29 mouse cellular contexts compared by ENCODE assay signal in the genomic region with DNA sequence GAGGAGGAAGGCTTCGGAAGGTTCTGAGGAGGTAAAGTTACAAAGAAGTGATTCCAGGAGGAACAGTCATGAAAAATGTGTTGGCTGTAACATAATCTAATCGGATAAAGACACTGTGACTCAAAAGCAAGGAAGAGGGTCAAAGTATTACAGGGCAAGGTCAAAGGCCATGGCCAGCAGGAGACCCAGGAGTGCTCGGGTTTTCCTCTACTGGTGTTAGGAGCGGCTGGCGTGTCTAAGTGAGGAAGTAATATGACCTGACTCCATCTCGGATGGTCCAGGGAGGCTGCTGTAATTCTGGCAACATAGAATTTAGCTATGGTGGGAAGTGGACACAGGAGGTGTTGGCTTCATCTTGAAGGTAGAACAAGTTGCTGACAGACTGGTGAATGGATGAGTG. TPM values are rescaled to one million over a fixed set of nuclear protein-coding genes. Genes with fewer than 3 reads are reported as not detected.
DNase-seq lines count a peak whose midpoint lies in the region; ATAC-seq and TF ChIP-seq lines count a peak whose summit lies in the region.
"Had no signal": no experiment of that assay in that cellular context is flagged by ENCODE, and none has a peak within 500 bp of the region (broad histone marks: within the 10 kb centered on the region; RNA-seq: fewer than 3 reads in every experiment).

No protein-coding gene starts in this region.

- DNase-seq in hindbrain, embryonic 10.5 days (ENCODE audit: low spot score), result peak; percentile 27
- no peak for DNase-seq in hindbrain, postnatal 0 days (ENCODE audit: low spot score)
- DNase-seq in midbrain, embryonic 10.5 days (ENCODE audit: low spot score), result no peak
- peak; percentile 32 for DNase-seq in embryo, embryonic 9.5 days (ENCODE audit: extremely low spot score)
- DNase-seq in ovary, postnatal 36 days (ENCODE audit: low spot score), result no peak
- DNase-seq in layer of hippocampus, adult 9-10 months (ENCODE audit: low spot score), result no peak
- DNase-seq: adrenal gland, postnatal 10 days; adrenal gland, postnatal 36 days; B cell, adult 2 months; cerebellum, adult 18-20 months; cerebellum, adult 9-10 months; cerebellum, postnatal 25 days; forebrain, postnatal 0 days; gastrocnemius, adult 2 months; gastrocnemius, postnatal 14 days; heart, adult 18-20 months; heart, postnatal 14 days; heart, postnatal 4 days had no signal

- H3K36me3 ChIP-seq in hindbrain, embryonic 10.5 days, result peaks cover 82% of the 10 kb centered on the region
- no peaks in the 10 kb centered on the region for H3K36me3 ChIP-seq in hindbrain, postnatal 0 days (ENCODE audit: insufficient read depth, low read length)
- peaks cover 28% of the 10 kb centered on the region for H3K36me3 ChIP-seq in midbrain, embryonic 13.5 days
- H3K36me3 ChIP-seq in midbrain, embryonic 10.5 days, result peaks cover 67% of the 10 kb centered on the region
- H3K36me3 ChIP-seq: G1E had no signal

- H3K4me3 ChIP-seq in hindbrain, embryonic 10.5 days, result no peak overlapping the region
- H3K4me3 ChIP-seq in hindbrain, postnatal 0 days (ENCODE audit: low read length), result no peak overlapping the region
- H3K4me3 ChIP-seq in midbrain, embryonic 13.5 days (replicated peaks), result no peak overlapping the region
- H3K4me3 ChIP-seq in midbrain, embryonic 10.5 days, result no peak overlapping the region
- H3K4me3 ChIP-seq: embryonic facial prominence, embryonic 15.5 days; gastrocnemius, adult 2 months; heart, embryonic 10.5 days; heart, embryonic 13.5 days; hindbrain, embryonic 12.5 days; hindbrain, embryonic 15.5 days; intestine, embryonic 15.5 days had no signal

- no peak for TF ChIP-seq CTCF in hindbrain, postnatal 0 days (IDR thresholded peaks at IDR 0.05; ENCODE audit: low read depth)

- no peak overlapping the region for H3K27ac ChIP-seq in hindbrain, embryonic 10.5 days
- no peak overlapping the region for H3K27ac ChIP-seq in hindbrain, postnatal 0 days
- no peak overlapping the region for H3K27ac ChIP-seq in midbrain, embryonic 13.5 days
- no peak overlapping the region for H3K27ac ChIP-seq in midbrain, embryonic 10.5 days (replicated peaks)
- H3K27ac ChIP-seq: embryonic facial prominence, embryonic 15.5 days; gastrocnemius, adult 2 months; heart, embryonic 10.5 days; heart, embryonic 13.5 days; hindbrain, embryonic 12.5 days; hindbrain, embryonic 15.5 days; intestine, embryonic 15.5 days had no signal

- H3K9ac ChIP-seq in hindbrain, postnatal 0 days (replicated peaks; ENCODE audit: low read length), result no peak overlapping the region
- no peak overlapping the region for H3K9ac ChIP-seq in midbrain, embryonic 13.5 days (replicated peaks)
- H3K9ac ChIP-seq: embryonic facial prominence, embryonic 15.5 days; forebrain, postnatal 0 days; heart, embryonic 13.5 days; hindbrain, embryonic 12.5 days; hindbrain, embryonic 15.5 days; intestine, embryonic 15.5 days had no signal

- no peak overlapping the region for H3K4me2 ChIP-seq in hindbrain, postnatal 0 days (ENCODE audit: low read depth, low read length)
- H3K4me2 ChIP-seq in midbrain, embryonic 13.5 days (replicated peaks), result peak overlapping the region; percentile 19; the same call in 1 of the 2 replicates
- H3K4me2 ChIP-seq: embryonic facial prominence, embryonic 15.5 days; heart, embryonic 13.5 days; hindbrain, embryonic 12.5 days; hindbrain, embryonic 15.5 days; intestine, embryonic 15.5 days had no signal

- no peaks in the 10 kb centered on the region for H3K9me3 ChIP-seq in hindbrain, embryonic 10.5 days
- H3K9me3 ChIP-seq in hindbrain, postnatal 0 days (ENCODE audit: low read length), result no peaks in the 10 kb centered on the region
- H3K9me3 ChIP-seq in midbrain, embryonic 13.5 days, result no peaks in the 10 kb centered on the region
- H3K9me3 ChIP-seq in midbrain, embryonic 10.5 days (replicated peaks), result no peaks in the 10 kb centered on the region
- H3K9me3 ChIP-seq: embryonic facial prominence, embryonic 15.5 days; G1E; heart, embryonic 10.5 days; heart, embryonic 13.5 days; hindbrain, embryonic 12.5 days; hindbrain, embryonic 15.5 days; intestine, embryonic 15.5 days had no signal

- peaks cover 59% of the 10 kb centered on the region for H3K4me1 ChIP-seq in hindbrain, embryonic 10.5 days (replicated peaks)
- H3K4me1 ChIP-seq in hindbrain, postnatal 0 days (ENCODE audit: insufficient read depth, low read length), result 0 out of 2 replicates have a peak, but pooled peaks cover 5% of the 10 kb centered on the region
- H3K4me1 ChIP-seq in midbrain, embryonic 13.5 days (replicated peaks), result peaks cover 86% of the 10 kb centered on the region
- H3K4me1 ChIP-seq in midbrain, embryonic 10.5 days, result peaks cover 48% of the 10 kb centered on the region

- H3K27me3 ChIP-seq in hindbrain, embryonic 10.5 days (ENCODE audit: insufficient read depth, poor library complexity, severe bottlenecking), result no peaks in the 10 kb centered on the region
- H3K27me3 ChIP-seq in hindbrain, postnatal 0 days (ENCODE audit: insufficient read depth, low read length), result no peaks in the 10 kb centered on the region
- no peaks in the 10 kb centered on the region for H3K27me3 ChIP-seq in midbrain, embryonic 13.5 days
- H3K27me3 ChIP-seq in midbrain, embryonic 10.5 days (ENCODE audit: low read depth, poor library complexity, severe bottlenecking), result no peaks in the 10 kb centered on the region
- H3K27me3 ChIP-seq: CH12.LX; embryonic facial prominence, embryonic 15.5 days; heart, embryonic 13.5 days; hindbrain, embryonic 12.5 days; hindbrain, embryonic 15.5 days; intestine, embryonic 15.5 days; Patski had no signal

- 42% methylated on average over 6 of the region's 6 CpGs for WGBS in hindbrain, embryonic 10.5 days
- 69% methylated on average over 6 of the region's 6 CpGs for WGBS in hindbrain, postnatal 0 days
- 62% methylated on average over 6 of the region's 6 CpGs for WGBS in midbrain, embryonic 13.5 days
- 57% methylated on average over 6 of the region's 6 CpGs for WGBS in midbrain, embryonic 10.5 days

- ATAC-seq in hindbrain, postnatal 0 days, result no peak
- ATAC-seq in midbrain, embryonic 13.5 days, result 0 out of 2 replicates have a peak, but pooled peaks have one; percentile 16
- ATAC-seq: forebrain, embryonic 14.5 days; forebrain, postnatal 0 days; intestine, embryonic 15.5 days; Patski had no signal

RNA-seq across cellular contexts. Expression of a gene that starts 9.1 kb away (rescaled TPM):
- 26.4 and 29.2 TPM in 2 replicates for polyA plus RNA-seq in hindbrain, embryonic 10.5 days (2016; fragmentation: Nextera tagmentation; extraction: Ambion mirVana)
- 65.3 and 70.6 TPM in 2 replicates for total RNA-seq in hindbrain, postnatal 0 days (2014; rRNA removed)
- 13.6 and 15.0 TPM in 2 replicates for polyA plus RNA-seq in hindbrain, postnatal 0 days (2015; fragmentation: Nextera tagmentation; extraction: Ambion mirVana)
- polyA plus RNA-seq in midbrain, embryonic 13.5 days (2015; fragmentation: Nextera tagmentation; extraction: Ambion mirVana), result 29.3 and 32.3 TPM in 2 replicates
- 19.8 and 26.1 TPM in 2 replicates for polyA plus RNA-seq in midbrain, embryonic 10.5 days (2016; fragmentation: Nextera tagmentation; extraction: Ambion mirVana)

Comparison
In these comparisons a context has a peak if more than half of its experiments do, and no peak if none do; other contexts are left out.
1. DNase-seq: peak in hindbrain, embryonic 10.5 days (single experiment) and embryo, embryonic 9.5 days (single experiment); none in hindbrain, postnatal 0 days (single experiment), midbrain, embryonic 10.5 days (single experiment), ovary, postnatal 36 days (single experiment) and layer of hippocampus, adult 9-10 months (single experiment).